Comparison of ENCODE assay signal across 7 mouse cellular contexts in the genomic region with DNA sequence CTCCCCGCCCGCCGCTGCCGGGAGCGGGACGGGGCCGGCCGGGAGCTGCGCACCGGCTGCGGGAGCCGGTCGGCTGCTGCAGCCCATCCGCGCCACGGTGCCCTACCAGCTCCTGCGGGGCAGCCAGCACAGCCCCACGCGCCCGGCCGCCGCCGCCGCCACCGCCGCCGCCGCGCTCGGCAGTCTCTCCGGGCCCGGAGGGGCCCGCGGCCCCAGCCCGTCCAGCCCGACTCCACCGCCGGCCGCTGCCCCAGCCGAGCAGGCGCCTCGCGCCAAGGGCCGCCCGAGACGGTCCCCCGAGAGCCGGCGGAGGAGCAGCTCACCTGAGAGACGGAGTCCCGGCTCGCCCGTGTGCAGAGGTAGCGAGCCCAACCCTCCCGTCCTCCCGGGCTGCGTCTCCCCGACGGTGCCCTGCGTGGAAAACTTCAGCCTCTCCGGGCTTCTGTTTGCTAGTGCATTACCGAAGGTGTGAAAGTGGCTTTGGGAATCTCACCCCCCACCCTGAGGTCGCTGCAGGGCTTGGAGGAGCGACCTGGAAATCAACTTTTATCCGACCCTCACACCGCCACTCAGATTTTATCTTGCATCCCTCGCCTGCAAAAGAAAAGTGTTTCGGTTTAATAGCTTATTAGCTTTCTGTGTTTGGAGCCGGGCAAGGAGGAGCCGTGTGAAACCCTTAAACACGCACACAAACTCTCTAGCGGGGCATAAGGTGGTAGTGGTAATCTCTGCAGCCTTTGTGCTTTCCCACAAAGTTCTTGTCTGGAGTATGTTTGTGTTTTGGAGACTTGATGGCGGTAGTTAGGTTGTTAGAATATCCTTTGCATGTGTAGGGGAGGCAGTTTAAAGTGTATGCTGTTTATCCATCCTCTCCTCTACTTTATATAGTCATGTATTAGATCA. TPM values are rescaled to one million over a fixed set of nuclear protein-coding genes. Genes with fewer than 3 reads are reported as not detected.
A peak's percentile ranks its signal among the peaks of the same experiment; 100 is the strongest.
DNase-seq lines count a peak whose midpoint lies in the region; ATAC-seq and TF ChIP-seq lines count a peak whose summit lies in the region.

No protein-coding gene starts in this region.

- H3K4me3 ChIP-seq in G1E (ENCODE audit: low read depth, low read length) = peak overlapping the region; percentile 90
- peak overlapping the region; percentile 93 for H3K4me3 ChIP-seq in erythroblast, embryonic 14.5 days (replicated peaks)
- peak overlapping the region; percentile 59 to 81 for H3K4me3 ChIP-seq in heart, embryonic 14.5 days (ENCODE audit: control insufficient read depth in 1 of 2, insufficient read depth in 1 of 2, low read depth in 1 of 2, low read length in 2 of 2)

- H3K9me3 ChIP-seq in G1E (replicated peaks) = no peaks in the 10 kb centered on the region
- no peaks in the 10 kb centered on the region for H3K9me3 ChIP-seq in erythroblast, embryonic 14.5 days (ENCODE audit: control insufficient read depth, low read length)
- no peaks in the 10 kb centered on the region for H3K9me3 ChIP-seq in heart, embryonic 14.5 days (ENCODE audit: control insufficient read depth, low read length)

- H3K36me3 ChIP-seq in G1E (replicated peaks) = peaks cover 11% of the 10 kb centered on the region
- H3K36me3 ChIP-seq in erythroblast, embryonic 14.5 days (ENCODE audit: control insufficient read depth) = peaks cover 17% of the 10 kb centered on the region
- H3K36me3 ChIP-seq in heart, embryonic 14.5 days (ENCODE audit: control insufficient read depth, insufficient read depth, low read length) = no peaks in the 10 kb centered on the region

- no peak for TF ChIP-seq CTCF in G1E (IDR thresholded peaks at IDR 0.05; ENCODE audit: low read depth, low read length)

- H3K27me3 ChIP-seq in G1E (ENCODE audit: insufficient read depth, low read length) = no peaks in the 10 kb centered on the region
- peaks cover 29% of the 10 kb centered on the region for H3K27me3 ChIP-seq in erythroblast, embryonic 14.5 days (ENCODE audit: control insufficient read depth)
- H3K27me3 ChIP-seq in heart, embryonic 14.5 days (ENCODE audit: control insufficient read depth, insufficient read depth, low read length) = no peaks in the 10 kb centered on the region

- ATAC-seq in G1E (ENCODE audit: extremely low read depth, insufficient number of reproducible peaks, low FRiP score, poor library complexity, severe bottlenecking) = no peak
- peak; percentile 4; the same call in 1 of the 2 replicates for ATAC-seq in heart, embryonic 14.5 days (ENCODE audit: insufficient number of reproducible peaks, insufficient read depth, low FRiP score, low read depth)
- peak; percentile 10; the same call in 1 of the 2 replicates for ATAC-seq in megakaryocyte, adult 5-6 weeks (ENCODE audit: poor library complexity, severe bottlenecking)

- WGBS in heart, embryonic 14.5 days = under 1% methylated on average over 46 of the region's 73 CpGs

- peak overlapping the region; percentile 88 for H3K9ac ChIP-seq in heart, embryonic 14.5 days (ENCODE audit: low read length)

- H3K27ac ChIP-seq in heart, embryonic 14.5 days (replicated peaks in 1 of 2; ENCODE audit: control insufficient read depth in 1 of 2, insufficient read depth in 1 of 2, low read depth in 2 of 2, low read length in 2 of 2) = peak overlapping the region; percentile 56 to 98; a peak in 3 of 4 replicates

- H3K4me1 ChIP-seq in G1E (ENCODE audit: insufficient read depth, low read depth, low read length) = peaks cover 26% of the 10 kb centered on the region
- peaks cover 45% of the 10 kb centered on the region for H3K4me1 ChIP-seq in erythroblast, embryonic 14.5 days (ENCODE audit: control insufficient read depth)
- H3K4me1 ChIP-seq in heart, embryonic 14.5 days (ENCODE audit: control insufficient read depth in 2 of 2, insufficient read depth in 2 of 2, low read length in 2 of 2) = peaks cover 0 to 15% of the 10 kb centered on the region in 2 experiments; a peak in 3 of 4 replicates

- H3K4me2 ChIP-seq in heart, embryonic 14.5 days (ENCODE audit: low read length) = peak overlapping the region; percentile 72

- DNase-seq in G1E (ENCODE audit: low spot score) = no peak
- DNase-seq in adrenal gland, postnatal 4 days (ENCODE audit: low spot score in 2 of 2) = peak; percentile 7 to 14
- peak; percentile 60 for DNase-seq in kidney, postnatal 10 days
- peak; percentile 47 to 58 for DNase-seq in spleen, adult 18-20 months

RNA-seq across cellular contexts. Expression of a gene that starts 0.8 kb away (rescaled TPM):
- 85.9 and 92.2 TPM in 2 replicates for total RNA-seq in G1E (2014; fragmentation: Nextera tagmentation)
- total RNA-seq in G1E (2017) = 37.4 and 45.4 TPM in 2 replicates
- polyA plus RNA-seq in G1E (2012) = 19.0 and 20.6 TPM in 2 replicates
- total RNA-seq in adrenal gland, postnatal 4 days (2021) = 10 to 100 TPM; 31.6 to 33.3 TPM
- 0.26 and 0.29 TPM in 2 replicates for polyA plus RNA-seq in erythroblast, embryonic 14.5 days (2012)
- 6.8 and 9.4 TPM in 2 replicates for polyA plus RNA-seq in heart, embryonic 14.5 days (2014; fragmentation: Nextera tagmentation; extraction: Ambion mirVana)
- total RNA-seq in megakaryocyte, adult 5-6 weeks (2015) = 10.2 and 14.2 TPM in 2 replicates
- total RNA-seq in megakaryocyte, adult 5-6 weeks (2017) = 3.1 and 4.1 TPM in 2 replicates
